Mouse (Mus musculus) midbrain, embryonic 10.5 days (tissue): ENCODE data around the gene Cldn7. TPM values are rescaled to one million over a fixed set of nuclear protein-coding genes. Genes with fewer than 3 reads are reported as not detected.

Experiments used
- DNase-seq: peaks from one replicate; pipeline ENCODE4 v3.0.0-alpha.2; 2017; ENCODE audit warnings: low spot score
- H3K27ac ChIP-seq: fragments of 300-500 bp; sonication (generic); replicated peaks from 2 replicates; pipeline ENCODE4 v1.5.1; 2016; ENCODE audit warnings: mild to moderate bottlenecking
- H3K27me3 ChIP-seq: fragments of 300-500 bp; sonication (generic); 2 replicates; pipeline ENCODE4 v1.6.1; 2016; ENCODE audit warnings: low read depth, mild to moderate bottlenecking; ENCODE audit not compliant: poor library complexity, severe bottlenecking
- H3K36me3 ChIP-seq: fragments of 300-500 bp; sonication (generic); 2 replicates; pipeline ENCODE4 v1.6.1; 2016; ENCODE audit warnings: mild to moderate bottlenecking, moderate library complexity
- H3K4me1 ChIP-seq: fragments of 300-500 bp; sonication (generic); 2 replicates; pipeline ENCODE4 v1.6.1; 2016
- H3K4me3 ChIP-seq: fragments of 300-500 bp; sonication (generic); 2 replicates; pipeline ENCODE4 v1.5.1; 2016; ENCODE audit warnings: mild to moderate bottlenecking, moderate library complexity
- H3K9me3 ChIP-seq: fragments of 300-500 bp; sonication (generic); replicated peaks from 2 replicates; pipeline ENCODE4 v1.6.1; 2016; ENCODE audit warnings: mild to moderate bottlenecking
- WGBS: fragments of 180-500 bp; shearing (Covaris S2); methylation state at CpG from one replicate; pipeline ENCODE4 v1.1.7; 2016; 5-methylcytosine and 5-hydroxymethylcytosine counted together
- polyA plus RNA-seq: library from polyadenylated mRNA; unstranded; fragments of >200 nt; fragmentation: Nextera tagmentation; extraction: Ambion mirVana; gene quantifications from 2 replicates; pipeline ENCODE4 v1.2.1, GENCODE M21; 2016

Gene Cldn7
- polyA plus RNA-seq, 1 experiment from 2014 or later, result 7.6 TPM

DNA sequence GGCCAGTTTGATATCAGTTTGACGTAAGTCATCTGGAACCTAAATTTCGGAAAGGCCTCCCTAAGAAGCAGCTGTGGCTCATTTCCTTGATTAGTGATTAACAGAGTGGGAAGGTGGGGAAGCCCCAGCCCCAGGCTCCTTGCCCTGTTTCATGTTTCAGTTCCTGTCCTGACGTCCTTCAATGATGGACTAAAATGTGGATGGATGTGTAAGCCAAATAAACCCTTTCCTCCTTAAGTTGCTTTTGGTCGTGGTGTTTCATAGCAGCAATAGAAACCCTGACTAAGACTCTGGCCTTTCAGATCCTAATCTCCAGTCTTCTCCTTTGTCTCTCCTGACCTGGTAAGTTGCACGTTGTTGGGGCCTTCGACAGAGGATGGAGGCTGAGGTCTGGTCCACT lies 5.6 kb downstream of the Cldn7 start:
- peaks cover 36% of the 10 kb centered on the region for H3K27me3 ChIP-seq
- H3K9me3 ChIP-seq, result no peaks in the 10 kb centered on the region
- peaks cover 76% of the 10 kb centered on the region for H3K36me3 ChIP-seq
- 94% methylated on average over 6 of the region's 6 CpGs for WGBS
- H3K4me3 ChIP-seq, result no peak overlapping the region
- no peak for DNase-seq
- H3K27ac ChIP-seq, result no peak overlapping the region
- H3K4me1 ChIP-seq, result peaks cover 16% of the 10 kb centered on the region

DNA sequence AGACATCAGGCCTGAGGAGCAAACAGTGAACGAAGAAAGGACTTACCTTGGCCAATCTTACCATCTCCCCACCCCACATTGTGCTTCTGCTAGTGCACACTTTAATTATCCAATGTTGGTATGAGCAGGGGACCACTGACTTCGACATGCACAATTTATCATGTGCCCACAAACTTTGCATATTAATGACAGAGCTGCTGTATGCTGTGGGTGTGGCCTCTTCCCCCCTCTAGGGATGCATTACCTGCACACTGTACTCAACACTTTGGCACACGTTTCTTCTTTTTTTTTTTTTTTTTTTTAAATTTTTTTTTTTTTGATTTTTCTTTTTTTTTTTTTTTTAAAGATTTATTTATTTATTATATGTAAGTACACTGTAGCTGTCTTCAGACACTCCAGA lies 6.2 kb downstream of the Cldn7 start:
- 84% methylated on average over 3 of the region's 3 CpGs for WGBS
- no peak for DNase-seq
- peaks cover 12% of the 10 kb centered on the region for H3K4me1 ChIP-seq
- no peaks in the 10 kb centered on the region for H3K9me3 ChIP-seq
- no peak overlapping the region for H3K27ac ChIP-seq
- peaks cover 30% of the 10 kb centered on the region for H3K27me3 ChIP-seq
- H3K4me3 ChIP-seq, result no peak overlapping the region
- H3K36me3 ChIP-seq, result peaks cover 81% of the 10 kb centered on the region

- no peak for DNase-seq
- peaks cover 88% of the 10 kb centered on the region for H3K36me3 ChIP-seq
- no peak overlapping the region for H3K27ac ChIP-seq
- 92% methylated on average over 2 of the region's 2 CpGs for WGBS
- no peak overlapping the region for H3K4me3 ChIP-seq
- H3K4me1 ChIP-seq, result peaks cover 13% of the 10 kb centered on the region
- no peaks in the 10 kb centered on the region for H3K27me3 ChIP-seq
- H3K9me3 ChIP-seq, result no peaks in the 10 kb centered on the region
Measured at GRCm38 (mm10) chr11:69974907-69975306, 10.3 kb downstream of the Cldn7 start.

DNA sequence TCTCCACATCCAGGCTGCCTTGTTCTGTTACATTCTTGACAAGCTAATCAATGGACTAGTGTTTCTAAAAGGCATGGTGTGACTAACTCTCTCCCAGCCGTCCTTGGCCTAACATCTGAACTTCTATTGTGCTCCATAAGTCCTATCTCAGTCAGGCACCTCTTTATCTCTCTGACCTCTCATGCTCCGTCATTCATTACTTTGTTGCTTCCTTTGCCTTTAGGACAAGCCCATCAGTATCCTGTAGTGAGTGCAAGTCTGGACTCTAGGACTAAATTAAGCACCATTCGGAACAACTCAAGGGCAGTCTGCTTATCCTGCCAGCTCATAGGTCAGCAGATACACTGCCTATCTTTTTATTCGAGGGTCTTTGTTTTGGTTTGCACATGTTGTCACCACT lies 11.7 kb downstream of the Cldn7 start:
- no peak for DNase-seq
- peaks cover 77% of the 10 kb centered on the region for H3K36me3 ChIP-seq
- no peaks in the 10 kb centered on the region for H3K9me3 ChIP-seq
- 87% methylated on average over 4 of the region's 4 CpGs for WGBS
- H3K4me1 ChIP-seq, result peaks cover 15% of the 10 kb centered on the region
- no peak overlapping the region for H3K27ac ChIP-seq
- no peak overlapping the region for H3K4me3 ChIP-seq
- no peaks in the 10 kb centered on the region for H3K27me3 ChIP-seq

DNA sequence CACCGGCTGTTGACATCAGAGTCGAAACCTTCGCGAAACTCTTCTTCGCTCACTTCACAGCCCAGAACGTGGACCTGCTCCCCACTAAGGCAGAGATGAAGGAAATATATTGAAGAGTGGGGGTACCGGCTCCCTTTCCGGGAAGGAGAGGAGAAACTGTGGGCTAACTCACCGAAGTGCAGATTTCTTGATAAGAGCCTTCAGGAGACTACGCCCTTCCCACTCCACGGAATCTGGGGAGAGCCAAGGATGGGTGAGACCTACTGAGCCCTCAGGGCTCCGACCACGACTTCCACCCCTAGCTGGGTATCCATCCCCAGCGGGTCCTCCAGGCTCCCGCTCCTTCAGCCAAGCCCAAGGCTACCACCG lies 15.2 kb downstream of the Cldn7 start:
- Histone ChIP-seq H3K4me3 (peak overlapping the region; percentile 99), H3K27me3 (no peaks in the 10 kb centered on the region), H3K27ac (peak overlapping the region; percentile 99), H3K9me3 (no peaks in the 10 kb centered on the region), H3K36me3 (peaks cover 62% of the 10 kb centered on the region), H3K4me1 (peaks cover 39% of the 10 kb centered on the region)
- no peak for DNase-seq
- WGBS, result 4% methylated on average over 16 of the region's 16 CpGs

DNA sequence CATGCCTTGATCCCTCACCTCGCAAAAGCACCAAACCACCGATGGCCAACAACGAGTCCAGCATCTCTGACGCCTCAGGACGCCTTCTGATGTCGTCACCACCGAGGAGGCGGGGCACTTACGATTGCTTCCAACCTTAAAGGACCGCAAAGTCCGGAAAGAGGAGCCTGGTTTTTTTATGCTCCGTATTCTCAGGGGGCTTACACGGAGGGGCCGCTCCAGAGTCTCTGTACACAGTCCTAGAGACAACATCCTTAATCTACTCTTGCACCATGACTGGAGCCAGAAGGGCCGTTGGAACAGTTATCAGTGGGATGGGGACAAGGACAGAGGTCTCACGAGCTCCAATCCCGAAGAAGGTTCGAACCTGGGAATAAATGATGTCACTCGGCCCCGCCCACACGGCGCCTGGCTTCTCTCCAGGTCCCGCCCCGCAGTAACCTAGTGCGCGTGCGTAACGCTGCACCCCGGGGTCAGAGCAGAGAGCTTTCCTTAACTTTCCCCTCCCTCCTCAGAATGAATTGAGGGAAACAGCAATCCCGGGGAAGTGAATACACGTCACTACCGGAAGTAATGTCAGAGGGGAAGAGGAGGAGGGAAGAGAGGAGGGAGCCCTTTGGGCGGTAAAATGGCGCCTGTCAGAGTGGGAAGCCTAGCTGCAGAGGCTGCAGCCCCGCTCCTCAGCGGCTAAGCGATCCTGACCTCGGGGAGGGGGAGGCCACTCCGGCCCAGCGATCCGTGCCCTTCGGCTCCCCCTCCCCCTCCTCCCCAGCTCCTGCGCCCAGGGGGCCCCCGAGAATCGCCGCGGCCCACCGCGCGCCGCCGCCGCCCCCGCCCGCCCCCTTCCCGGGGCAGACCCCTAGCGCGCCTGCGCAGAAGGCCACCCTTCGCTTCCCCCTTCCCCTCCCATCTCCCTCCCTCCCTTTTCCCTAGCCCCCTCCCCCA lies 15.9 kb downstream of the Cldn7 start:
- under 1% methylated on average over 53 of the region's 60 CpGs for WGBS
- peak; percentile 99 for DNase-seq
- Histone ChIP-seq H3K9me3 (no peaks in the 10 kb centered on the region), H3K27ac (peak overlapping the region; percentile 99), H3K27me3 (no peaks in the 10 kb centered on the region), H3K4me3 (peak overlapping the region; percentile 99), H3K36me3 (peaks cover 62% of the 10 kb centered on the region), H3K4me1 (peaks cover 39% of the 10 kb centered on the region)

- H3K36me3 ChIP-seq, result peaks cover 60% of the 10 kb centered on the region
- no peaks in the 10 kb centered on the region for H3K9me3 ChIP-seq
- H3K4me1 ChIP-seq, result peaks cover 39% of the 10 kb centered on the region
- peak within 1 kb of the TSS; percentile 99 for H3K27ac ChIP-seq
- under 1% methylated on average over 43 of the region's 43 CpGs for WGBS
- no peak for DNase-seq
- H3K4me3 ChIP-seq, result peak within 1 kb of the TSS; percentile 99
- no peaks in the 10 kb centered on the region for H3K27me3 ChIP-seq
Measured at GRCm38 (mm10) chr11:69981141-69981762, 16.7 kb downstream of the Cldn7 start, which contains the start of gene Ctdnep1. TSS of gene Ctdnep1 (plus strand) at chr11:69981156.

DNA sequence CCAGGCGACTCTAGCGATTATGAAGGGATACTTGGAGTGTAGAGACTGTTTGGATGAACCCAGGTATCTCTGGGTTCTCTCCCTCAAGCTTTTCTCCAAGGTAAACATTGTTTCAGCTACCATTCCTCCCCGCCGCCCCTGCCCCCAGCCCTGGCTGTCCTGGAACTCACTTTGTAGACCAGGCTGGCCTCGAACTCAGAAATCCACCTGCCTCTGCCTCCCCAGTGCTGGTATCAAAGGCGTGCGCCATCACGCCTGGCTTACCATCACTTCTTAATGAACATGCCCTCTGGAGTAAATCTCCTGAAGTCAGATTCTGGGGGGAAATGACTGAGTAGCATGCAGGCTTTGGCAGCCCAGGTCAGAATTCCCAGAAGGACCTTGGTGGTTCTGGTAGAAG lies 17.6 kb downstream of the Cldn7 start, which contains the start of gene Elp5:
Gene Elp5 (minus strand): TSS at position 293 of the 400 bp plus-strand sequence.
- peak within 1 kb of the TSS; percentile 99 for H3K27ac ChIP-seq
- no peaks in the 10 kb centered on the region for H3K9me3 ChIP-seq
- no peak for DNase-seq
- peaks cover 60% of the 10 kb centered on the region for H3K36me3 ChIP-seq
- peak within 1 kb of the TSS; percentile 99 for H3K4me3 ChIP-seq
- no peaks in the 10 kb centered on the region for H3K27me3 ChIP-seq
- 65% methylated on average over 8 of the region's 8 CpGs for WGBS
- H3K4me1 ChIP-seq, result peaks cover 39% of the 10 kb centered on the region

DNA sequence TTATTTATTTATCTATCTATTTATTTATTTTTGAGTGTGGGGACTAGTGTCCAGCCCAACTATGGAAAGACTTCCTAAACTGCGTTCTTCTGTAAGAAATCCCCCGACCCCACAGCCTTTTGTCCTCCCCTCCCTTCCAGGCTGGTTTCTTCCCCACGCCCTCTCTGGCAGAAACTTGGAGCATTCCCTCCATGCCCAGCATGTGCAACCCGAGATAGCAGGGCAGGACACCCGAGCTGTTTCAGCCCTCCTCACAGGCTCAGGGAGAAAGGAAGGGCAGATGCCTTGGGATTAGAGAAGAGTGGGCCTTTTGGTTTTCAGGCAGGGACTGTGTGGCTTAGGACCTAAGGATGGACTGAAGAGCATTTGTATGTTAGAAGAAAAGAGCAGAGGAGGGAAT lies 18.3 kb downstream of the Cldn7 start:
- Histone ChIP-seq H3K27ac (peak overlapping the region; percentile 18; the same call in 1 of the 2 replicates), H3K36me3 (peaks cover 60% of the 10 kb centered on the region), H3K4me3 (peak overlapping the region; percentile 99), H3K4me1 (peaks cover 39% of the 10 kb centered on the region), H3K9me3 (no peaks in the 10 kb centered on the region), H3K27me3 (no peaks in the 10 kb centered on the region)
- 37% methylated on average over 5 of the region's 5 CpGs for WGBS
- DNase-seq, result no peak

DNA sequence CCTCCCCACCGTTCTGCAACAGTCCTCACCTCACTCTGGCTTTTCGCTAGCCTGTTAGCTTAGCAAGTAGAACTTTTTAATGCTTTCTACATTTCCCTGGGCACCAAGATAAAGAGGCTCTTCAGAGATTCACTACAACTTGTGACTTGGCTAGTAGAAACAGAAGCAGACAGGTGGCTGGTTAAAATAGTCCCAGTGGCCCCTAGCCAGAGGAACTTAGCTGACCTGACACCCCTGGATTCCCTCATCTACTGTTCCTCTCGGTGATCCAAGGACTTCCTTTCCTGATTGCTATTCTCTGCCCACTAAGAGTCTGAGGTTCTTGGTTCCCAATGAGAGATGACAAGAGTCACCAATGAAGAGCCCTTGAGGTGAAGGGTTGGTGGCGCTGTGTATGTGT lies 18.8 kb downstream of the Cldn7 start:
- H3K4me1 ChIP-seq, result peaks cover 39% of the 10 kb centered on the region
- no peak for DNase-seq
- peaks cover 60% of the 10 kb centered on the region for H3K36me3 ChIP-seq
- WGBS, result 87% methylated on average over 4 of the region's 4 CpGs
- H3K4me3 ChIP-seq, result peak overlapping the region; percentile 99
- H3K27me3 ChIP-seq, result no peaks in the 10 kb centered on the region
- no peaks in the 10 kb centered on the region for H3K9me3 ChIP-seq
- 0 out of 2 replicates have a peak overlapping the region, but pooled peaks have one; percentile 18 for H3K27ac ChIP-seq

GRCm38 (mm10) chr11:69984431-69984830 lies 19.9 kb downstream of the Cldn7 start:
- Histone ChIP-seq H3K4me1 (peaks cover 30% of the 10 kb centered on the region), H3K27me3 (no peaks in the 10 kb centered on the region), H3K4me3 (peak overlapping the region; percentile 4; the same call in 1 of the 2 replicates), H3K27ac (no peak overlapping the region), H3K36me3 (peaks cover 65% of the 10 kb centered on the region), H3K9me3 (no peaks in the 10 kb centered on the region)
- no peak for DNase-seq
- WGBS, result 92% methylated on average over 8 of the region's 8 CpGs

- H3K9me3 ChIP-seq, result no peaks in the 10 kb centered on the region
- 0 out of 2 replicates have a peak overlapping the region, but pooled peaks have one; percentile 0 for H3K4me3 ChIP-seq
- no peaks in the 10 kb centered on the region for H3K27me3 ChIP-seq
- peaks cover 74% of the 10 kb centered on the region for H3K36me3 ChIP-seq
- no peak overlapping the region for H3K27ac ChIP-seq
- WGBS, result 93% methylated on average over 8 of the region's 8 CpGs
- peaks cover 24% of the 10 kb centered on the region for H3K4me1 ChIP-seq
- no peak for DNase-seq
Measured at GRCm38 (mm10) chr11:69989949-69990348, 25.4 kb downstream of the Cldn7 start.
